Mouse (Mus musculus): ENCODE measurements at regions not wholly inside any gene's neighbourhood (a gene's known extent, or its start where the extent isn't known, plus 50 kb on each side); places are given as distances from the start of the nearest gene placed in this dataset.
"Not testable (repeated sequence)": the region's sequence is repeated elsewhere in the genome, so short reads cannot be mapped to it uniquely, and the experiment has no call there.

GRCm38 (mm10) chr1:17545311-17545710 is 600.4 kb downstream of the Crisp4 start:
- TF ChIP-seq CTCF (IDR thresholded peaks at IDR 0.05; ENCODE audit: borderline replicate concordance, extremely low read depth, insufficient read depth, insufficient read length) (no peak), POLR2A (IDR thresholded peaks at IDR 0.05; ENCODE audit: borderline replicate concordance, extremely low read depth, insufficient read depth, insufficient read length, poor library complexity, severe bottlenecking) (no peak)
- DNase-seq (ENCODE audit: low read depth) = peak; percentile 9

- no peak for DNase-seq (ENCODE audit: low read depth)
- TF ChIP-seq POLR2A (IDR thresholded peaks at IDR 0.05; ENCODE audit: borderline replicate concordance, extremely low read depth, insufficient read depth, insufficient read length, poor library complexity, severe bottlenecking) = no peak
- TF ChIP-seq CTCF (IDR thresholded peaks at IDR 0.05; ENCODE audit: borderline replicate concordance, extremely low read depth, insufficient read depth, insufficient read length) = no peak
Observed at GRCm38 (mm10) chr1:17538160-17538559, 607.5 kb downstream of the Crisp4 start.

DNA sequence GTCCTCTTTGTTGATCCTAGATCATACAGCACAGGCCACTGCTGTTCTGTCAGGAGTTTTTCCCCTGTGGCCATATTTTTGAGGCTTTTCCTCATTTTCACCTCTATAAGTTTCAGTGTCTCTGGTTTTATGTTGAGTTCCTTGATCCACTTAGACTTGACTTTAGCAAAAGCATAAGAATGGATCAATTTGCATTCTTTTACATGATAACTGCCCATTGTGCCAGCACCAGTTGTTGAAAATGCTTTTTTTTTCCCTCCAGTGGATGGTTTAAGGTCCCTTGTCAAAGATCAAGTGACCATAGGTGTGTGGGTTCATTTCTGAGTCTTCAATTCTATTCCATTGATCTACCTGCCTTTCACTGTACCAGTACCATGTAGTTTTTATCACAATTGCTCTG is 614.4 kb downstream of the Crisp4 start:
- not testable (repeated sequence) for DNase-seq (ENCODE audit: low read depth)

GRCm38 (mm10) chr1:17520118-17520517 is 625.6 kb downstream of the Crisp4 start:
- DNase-seq (ENCODE audit: low read depth) = no peak
- TF ChIP-seq CTCF (IDR thresholded peaks at IDR 0.05; ENCODE audit: borderline replicate concordance, extremely low read depth, insufficient read depth, insufficient read length) (no peak), POLR2A (IDR thresholded peaks at IDR 0.05; ENCODE audit: borderline replicate concordance, extremely low read depth, insufficient read depth, insufficient read length, poor library complexity, severe bottlenecking) (no peak)

DNA sequence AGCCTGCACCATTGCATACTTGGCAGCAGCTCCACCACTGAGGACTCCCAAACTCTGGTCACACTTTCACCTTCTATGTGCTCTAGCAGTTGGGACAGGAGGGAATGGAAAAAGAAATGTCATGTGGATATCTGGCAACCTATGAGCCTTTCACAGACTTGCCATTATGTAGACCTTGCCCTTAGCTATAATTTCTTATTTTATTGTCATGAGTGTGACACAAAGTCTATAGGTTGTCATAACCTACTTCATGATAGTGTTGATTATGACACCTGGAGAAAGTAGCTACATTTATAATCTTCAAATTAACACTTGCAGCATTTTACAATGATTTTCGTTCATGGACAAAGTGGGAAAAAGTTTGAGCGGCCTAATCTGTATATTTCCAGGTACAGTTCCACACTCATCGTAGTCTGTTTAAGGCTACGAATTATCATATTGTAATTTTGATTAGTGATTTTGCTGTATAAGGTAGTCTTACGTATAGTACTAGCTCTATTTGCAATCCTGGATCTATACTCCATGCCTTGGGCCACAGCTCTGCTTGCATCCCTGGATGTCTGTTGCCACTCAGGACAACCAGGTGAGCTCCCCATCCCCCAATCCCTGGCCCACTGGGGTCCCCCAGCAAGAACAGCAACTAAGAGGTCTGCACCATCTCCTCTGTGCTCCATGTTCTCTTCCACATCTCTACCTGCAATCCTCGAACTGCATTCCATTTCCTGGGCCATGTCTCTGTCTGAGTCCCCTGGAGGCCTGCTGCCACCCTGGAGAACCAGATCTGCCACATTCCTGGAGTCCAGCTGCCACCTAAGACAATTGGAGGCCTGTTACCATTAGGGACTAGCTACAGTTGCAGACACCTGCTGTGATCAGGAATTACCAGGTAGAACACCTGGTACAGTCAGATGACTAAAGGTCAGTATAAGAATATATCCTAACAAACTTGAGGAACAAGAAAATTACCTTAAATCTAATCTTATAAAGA is 639.3 kb downstream of the Crisp4 start:
- DNase-seq (ENCODE audit: low read depth) = no peak
- TF ChIP-seq POLR2A (IDR thresholded peaks at IDR 0.05; ENCODE audit: borderline replicate concordance, extremely low read depth, insufficient read depth, insufficient read length, poor library complexity, severe bottlenecking) (no peak), CTCF (IDR thresholded peaks at IDR 0.05; ENCODE audit: borderline replicate concordance, extremely low read depth, insufficient read depth, insufficient read length) (no peak)

DNA sequence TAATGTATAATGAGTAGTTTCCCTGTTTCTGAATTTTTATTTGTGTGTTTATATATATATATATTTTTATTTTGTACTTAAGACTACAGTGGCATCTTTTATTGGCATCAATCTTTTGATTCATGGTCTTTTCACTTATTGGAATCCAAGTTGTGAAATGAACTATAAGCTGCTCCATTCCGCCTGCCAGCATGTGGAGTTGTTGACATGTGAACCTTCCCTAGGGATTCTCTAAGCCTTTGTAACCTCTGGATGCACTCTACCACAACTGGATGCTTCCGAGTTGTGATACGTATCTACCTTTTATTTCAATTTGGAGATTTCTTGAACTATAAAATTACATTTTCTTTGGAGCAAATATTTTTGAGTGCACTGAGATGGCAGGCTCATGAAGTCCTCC is 652.1 kb downstream of the Crisp4 start:
- DNase-seq (ENCODE audit: low read depth) = no peak
- TF ChIP-seq POLR2A (IDR thresholded peaks at IDR 0.05; ENCODE audit: borderline replicate concordance, extremely low read depth, insufficient read depth, insufficient read length, poor library complexity, severe bottlenecking) (no peak), CTCF (IDR thresholded peaks at IDR 0.05; ENCODE audit: borderline replicate concordance, extremely low read depth, insufficient read depth, insufficient read length) (no peak)

- DNase-seq (ENCODE audit: low read depth) = not testable (repeated sequence)
Observed at GRCm38 (mm10) chr1:17489854-17490202, 655.9 kb downstream of the Crisp4 start.

DNA sequence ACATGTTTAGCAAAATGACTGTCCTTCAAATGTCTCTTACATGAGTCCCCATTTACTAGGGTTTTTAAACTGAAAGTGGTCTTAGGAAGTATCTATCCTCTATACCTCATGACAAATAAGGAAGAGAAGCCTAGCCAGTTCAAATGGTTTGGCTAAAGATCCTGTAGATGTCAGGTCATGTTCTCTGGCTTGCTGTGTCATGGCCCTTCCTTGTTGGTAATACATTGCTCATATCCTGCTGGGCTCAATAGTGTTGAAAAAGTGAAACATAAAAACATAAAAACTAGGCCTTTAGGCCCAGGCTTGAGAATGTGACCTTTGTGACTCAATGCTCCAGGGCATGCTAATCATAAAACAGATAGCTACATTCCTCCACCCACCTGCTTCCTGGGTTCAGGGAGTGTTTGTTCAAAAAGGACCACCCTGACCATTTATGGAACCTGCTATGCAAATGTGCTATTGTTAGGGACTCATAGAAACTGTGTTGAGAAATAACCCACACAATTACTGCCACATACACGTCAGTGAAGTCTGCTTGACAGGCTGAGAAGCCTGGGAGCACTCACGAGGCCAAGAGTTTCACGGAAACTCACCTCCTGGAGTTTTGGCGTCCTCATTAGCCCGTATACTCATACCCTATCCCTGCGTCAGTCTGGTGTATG is 656.4 kb downstream of the Crisp4 start:
- not testable (repeated sequence) for DNase-seq (ENCODE audit: low read depth)

DNA sequence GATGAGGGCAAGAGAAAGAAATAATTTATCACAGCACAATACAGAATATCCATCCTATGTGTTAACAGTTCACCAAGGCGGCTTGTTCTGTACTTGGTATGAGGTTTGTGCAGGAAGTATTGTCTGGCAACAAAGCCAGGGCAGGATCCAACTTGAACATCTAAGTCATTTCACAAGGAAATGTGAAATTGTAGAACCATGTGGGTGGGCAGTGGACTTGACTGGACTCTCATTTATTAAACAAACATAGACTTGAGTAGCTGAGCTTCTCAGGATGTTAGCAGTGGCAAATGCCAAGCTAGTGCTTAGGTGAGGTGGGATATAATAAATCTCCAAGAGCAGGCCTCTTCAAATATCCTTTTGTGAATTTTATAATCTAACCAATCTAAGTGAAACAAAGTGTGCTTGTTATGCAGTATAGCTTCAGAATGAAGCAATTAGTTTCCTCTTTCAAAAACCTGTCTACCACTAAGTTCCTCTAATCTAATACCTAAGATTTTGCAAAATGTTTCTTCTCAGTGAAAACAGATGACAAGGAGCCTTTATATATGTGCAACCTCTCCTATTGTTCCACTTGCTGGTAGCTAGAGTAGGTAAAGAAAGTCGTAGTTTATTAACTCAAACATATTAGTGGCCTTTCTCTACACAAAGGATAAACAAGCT is 694.4 kb downstream of the Crisp4 start:
- DNase-seq (ENCODE audit: low read depth) = no peak

DNA sequence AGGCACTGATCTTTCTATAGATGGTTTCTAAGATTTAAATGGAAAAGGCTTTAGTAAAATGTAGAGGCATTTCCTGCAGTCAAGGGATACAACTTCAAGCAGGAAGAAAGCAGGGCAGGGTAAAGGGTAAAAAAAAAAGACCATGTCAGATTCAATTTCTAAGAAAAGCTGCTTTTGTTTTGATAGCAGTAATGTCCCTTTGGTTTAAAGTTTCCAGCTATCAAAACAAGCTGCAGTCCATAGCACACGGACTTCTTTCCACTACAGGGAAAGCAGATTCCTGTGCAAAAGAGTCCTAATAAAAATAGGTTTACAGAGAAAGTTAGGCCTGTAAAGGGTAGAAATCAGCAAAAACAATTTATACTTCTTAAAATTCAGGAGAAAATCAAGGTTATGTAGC is 695.0 kb downstream of the Crisp4 start:
- TF ChIP-seq CTCF (IDR thresholded peaks at IDR 0.05; ENCODE audit: borderline replicate concordance, extremely low read depth, insufficient read depth, insufficient read length) = no peak
- TF ChIP-seq POLR2A (IDR thresholded peaks at IDR 0.05; ENCODE audit: borderline replicate concordance, extremely low read depth, insufficient read depth, insufficient read length, poor library complexity, severe bottlenecking) = no peak
- no peak for DNase-seq (ENCODE audit: low read depth)

More for the DNA sequence above, 694.4 kb downstream of the Crisp4 start:
- TF ChIP-seq POLR2A (IDR thresholded peaks at IDR 0.05; ENCODE audit: borderline replicate concordance, extremely low read depth, insufficient read depth, insufficient read length, poor library complexity, severe bottlenecking) = no peak
- no peak for TF ChIP-seq CTCF (IDR thresholded peaks at IDR 0.05; ENCODE audit: borderline replicate concordance, extremely low read depth, insufficient read depth, insufficient read length)

GRCm38 (mm10) chr1:17450295-17450694 is 695.4 kb downstream of the Crisp4 start:
- no peak for TF ChIP-seq CTCF (IDR thresholded peaks at IDR 0.05; ENCODE audit: borderline replicate concordance, extremely low read depth, insufficient read depth, insufficient read length)
- TF ChIP-seq POLR2A (IDR thresholded peaks at IDR 0.05; ENCODE audit: borderline replicate concordance, extremely low read depth, insufficient read depth, insufficient read length, poor library complexity, severe bottlenecking) = no peak
- DNase-seq (ENCODE audit: low read depth) = no peak

DNA sequence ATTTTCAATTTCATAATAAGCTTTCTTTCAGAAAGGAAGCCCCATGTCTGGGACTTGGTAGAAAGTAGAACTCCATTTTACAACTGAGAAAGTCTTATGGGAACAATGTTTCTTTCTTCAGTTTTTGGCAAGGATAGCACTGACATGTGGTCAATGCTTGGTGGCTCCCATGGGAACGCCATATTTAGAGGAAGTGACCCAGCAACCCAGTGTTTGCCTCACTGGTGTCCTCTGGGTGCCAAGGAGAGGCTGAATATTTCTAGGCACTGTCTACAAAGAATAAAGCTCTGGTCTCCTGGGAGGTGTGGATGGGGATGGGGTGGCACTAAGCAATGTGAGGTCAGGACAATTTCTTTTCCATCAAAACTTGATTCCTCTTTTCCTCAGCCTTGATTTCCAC is 696.4 kb downstream of the Crisp4 start:
- no peak for TF ChIP-seq POLR2A (IDR thresholded peaks at IDR 0.05; ENCODE audit: borderline replicate concordance, extremely low read depth, insufficient read depth, insufficient read length, poor library complexity, severe bottlenecking)
- TF ChIP-seq CTCF (IDR thresholded peaks at IDR 0.05; ENCODE audit: borderline replicate concordance, extremely low read depth, insufficient read depth, insufficient read length) = no peak
- no peak for DNase-seq (ENCODE audit: low read depth)

GRCm38 (mm10) chr1:17434064-17434463 is 711.6 kb downstream of the Crisp4 start:
- not testable (repeated sequence) for DNase-seq (ENCODE audit: low read depth)
